Mouse (Mus musculus): ENCODE data around the gene Tspyl2. TPM values are rescaled to one million over a fixed set of nuclear protein-coding genes. Genes with fewer than 3 reads are reported as not detected.
A peak's percentile ranks its signal among the peaks of the same experiment; 100 is the strongest.
"Not testable (repeated sequence)": the region's sequence is repeated elsewhere in the genome, so short reads cannot be mapped to it uniquely, and the experiment has no call there.

The Tspyl2 gene
- polyA plus RNA-seq, 1 experiment from 2014 or later: 31.1 TPM

GRCm38 (mm10) chrX:152336546-152337332 is 5.5 kb downstream of the Tspyl2 start:
- Histone ChIP-seq H3K9ac (replicated peaks; ENCODE audit: low read length) (peak overlapping the region; percentile 68), H3K4me1 (ENCODE audit: insufficient read depth, low read length) (peaks cover 7% of the 10 kb centered on the region; the same call in 1 of the 2 replicates), H3K27me3 (ENCODE audit: insufficient read depth, low read length) (peaks cover 38% of the 10 kb centered on the region; the same call in 1 of the 2 replicates), H3K9me3 (ENCODE audit: low read length) (no peaks in the 10 kb centered on the region), H3K27ac (ENCODE audit: low read length) (peak overlapping the region; percentile 96), H3K36me3 (ENCODE audit: insufficient read depth, low read length) (peaks cover 20% of the 10 kb centered on the region), H3K4me3 (ENCODE audit: low read length) (peak overlapping the region; percentile 30), H3K4me2 (replicated peaks; ENCODE audit: low read depth, low read length) (peak overlapping the region; percentile 50)
- 24% methylated on average over 32 of the region's 33 CpGs for WGBS
- ATAC-seq (ENCODE audit: low FRiP score, low TSS enrichment): peak; percentile 99

GRCm38 (mm10) chrX:152336123-152336522 is 6.1 kb downstream of the Tspyl2 start:
- Histone ChIP-seq H3K36me3 (ENCODE audit: insufficient read depth, low read length) (peaks cover 20% of the 10 kb centered on the region), H3K27ac (ENCODE audit: low read length) (peak overlapping the region; percentile 96; the same call in 1 of the 2 replicates), H3K9ac (replicated peaks; ENCODE audit: low read length) (peak overlapping the region; percentile 22; the same call in 1 of the 2 replicates), H3K27me3 (ENCODE audit: insufficient read depth, low read length) (peaks cover 33% of the 10 kb centered on the region; the same call in 1 of the 2 replicates), H3K4me3 (ENCODE audit: low read length) (peak overlapping the region; percentile 30), H3K4me2 (replicated peaks; ENCODE audit: low read depth, low read length) (peak overlapping the region; percentile 50)
- H3K9me3 ChIP-seq (ENCODE audit: low read length); H3K4me1 ChIP-seq (ENCODE audit: insufficient read depth, low read length); ATAC-seq (ENCODE audit: low FRiP score, low TSS enrichment): not testable (repeated sequence)
- WGBS: 52% methylated on average over 4 of the region's 4 CpGs

- not testable (repeated sequence) for H3K36me3 ChIP-seq (ENCODE audit: insufficient read depth, low read length); H3K4me3 ChIP-seq (ENCODE audit: low read length); H3K9ac ChIP-seq (replicated peaks; ENCODE audit: low read length); H3K4me1 ChIP-seq (ENCODE audit: insufficient read depth, low read length); ATAC-seq (ENCODE audit: low FRiP score, low TSS enrichment); H3K4me2 ChIP-seq (replicated peaks; ENCODE audit: low read depth, low read length); H3K27ac ChIP-seq (ENCODE audit: low read length); H3K9me3 ChIP-seq (ENCODE audit: low read length)
- peaks cover 23% of the 10 kb centered on the region for H3K27me3 ChIP-seq (ENCODE audit: insufficient read depth, low read length)
These were observed 12.8 kb downstream of the Tspyl2 start for GRCm38 (mm10) chrX:152329400-152329799.

- 0 out of 2 replicates have a peak, but pooled peaks have one; percentile 10 for ATAC-seq (ENCODE audit: low FRiP score, low TSS enrichment)
- H3K27me3 ChIP-seq (ENCODE audit: insufficient read depth, low read length): peaks cover 17% of the 10 kb centered on the region
These were observed 14.6 kb downstream of the Tspyl2 start for GRCm38 (mm10) chrX:152327689-152328052.

GRCm38 (mm10) chrX:152326996-152327688 is 15.1 kb downstream of the Tspyl2 start, which contains the start of gene Kantr:
Kantr (minus strand) TSS chrX:152327495.
- ATAC-seq (ENCODE audit: low FRiP score, low TSS enrichment): peak; percentile 99
- Histone ChIP-seq H3K4me3 (ENCODE audit: low read length) (peak within 1 kb of the TSS; percentile 63), H3K36me3 (ENCODE audit: insufficient read depth, low read length) (no peaks in the 10 kb centered on the region), H3K9me3 (ENCODE audit: low read length) (no peaks in the 10 kb centered on the region), H3K27me3 (ENCODE audit: insufficient read depth, low read length) (peaks cover 17% of the 10 kb centered on the region), H3K4me1 (ENCODE audit: insufficient read depth, low read length) (peaks cover 6% of the 10 kb centered on the region; the same call in 1 of the 2 replicates), H3K4me2 (replicated peaks; ENCODE audit: low read depth, low read length) (peak within 1 kb of the TSS; percentile 60), H3K27ac (ENCODE audit: low read length) (peak within 1 kb of the TSS; percentile 53), H3K9ac (replicated peaks; ENCODE audit: low read length) (peak within 1 kb of the TSS; percentile 73)
- WGBS: 18% methylated on average over 29 of the region's 29 CpGs

More at GRCm38 (mm10) chrX:152327689-152328052, 14.6 kb downstream of the Tspyl2 start:
- WGBS: 25% methylated on average over 8 of the region's 8 CpGs
- Histone ChIP-seq H3K36me3 (ENCODE audit: insufficient read depth, low read length) (no peaks in the 10 kb centered on the region), H3K9ac (replicated peaks; ENCODE audit: low read length) (peak overlapping the region; percentile 73), H3K4me3 (ENCODE audit: low read length) (peak overlapping the region; percentile 63), H3K4me2 (replicated peaks; ENCODE audit: low read depth, low read length) (peak overlapping the region; percentile 60), H3K9me3 (ENCODE audit: low read length) (no peaks in the 10 kb centered on the region), H3K4me1 (ENCODE audit: insufficient read depth, low read length) (peaks cover 6% of the 10 kb centered on the region; the same call in 1 of the 2 replicates), H3K27ac (ENCODE audit: low read length) (peak overlapping the region; percentile 53; the same call in 1 of the 2 replicates)

GRCm38 (mm10) chrX:152323584-152323983 is 18.6 kb downstream of the Tspyl2 start:
- 92% methylated on average over 1 of the region's 1 CpGs for WGBS
- Histone ChIP-seq H3K9ac (replicated peaks; ENCODE audit: low read length) (no peak overlapping the region), H3K4me3 (ENCODE audit: low read length) (no peak overlapping the region), H3K36me3 (ENCODE audit: insufficient read depth, low read length) (no peaks in the 10 kb centered on the region), H3K27ac (ENCODE audit: low read length) (no peak overlapping the region), H3K27me3 (ENCODE audit: insufficient read depth, low read length) (peaks cover 20% of the 10 kb centered on the region), H3K4me1 (ENCODE audit: insufficient read depth, low read length) (peaks cover 6% of the 10 kb centered on the region; the same call in 1 of the 2 replicates), H3K9me3 (ENCODE audit: low read length) (no peaks in the 10 kb centered on the region), H3K4me2 (replicated peaks; ENCODE audit: low read depth, low read length) (no peak overlapping the region)
- ATAC-seq (ENCODE audit: low FRiP score, low TSS enrichment): no peak

- no peak for ATAC-seq (ENCODE audit: low FRiP score, low TSS enrichment)
- peaks cover 16% of the 10 kb centered on the region for H3K27me3 ChIP-seq (ENCODE audit: insufficient read depth, low read length)
- no peak overlapping the region for H3K4me2 ChIP-seq (replicated peaks; ENCODE audit: low read depth, low read length)
- H3K27ac ChIP-seq (ENCODE audit: low read length): no peak overlapping the region
- no peak overlapping the region for H3K4me3 ChIP-seq (ENCODE audit: low read length)
- no peaks in the 10 kb centered on the region for H3K9me3 ChIP-seq (ENCODE audit: low read length)
- no peaks in the 10 kb centered on the region for H3K36me3 ChIP-seq (ENCODE audit: insufficient read depth, low read length)
- H3K9ac ChIP-seq (replicated peaks; ENCODE audit: low read length): no peak overlapping the region
- peaks cover 6% of the 10 kb centered on the region; the same call in 1 of the 2 replicates for H3K4me1 ChIP-seq (ENCODE audit: insufficient read depth, low read length)
- WGBS: 40% methylated on average over 2 of the region's 2 CpGs
These were observed 19.4 kb downstream of the Tspyl2 start for GRCm38 (mm10) chrX:152322776-152323175.

GRCm38 (mm10) chrX:152320535-152320934 is 21.7 kb downstream of the Tspyl2 start:
- no peak overlapping the region for H3K4me3 ChIP-seq (ENCODE audit: low read length)
- ATAC-seq (ENCODE audit: low FRiP score, low TSS enrichment): no peak
- WGBS: 81% methylated on average over 4 of the region's 4 CpGs
- no peaks in the 10 kb centered on the region for H3K9me3 ChIP-seq (ENCODE audit: low read length)
- no peaks in the 10 kb centered on the region for H3K36me3 ChIP-seq (ENCODE audit: insufficient read depth, low read length)
- H3K27me3 ChIP-seq (ENCODE audit: insufficient read depth, low read length): peaks cover 3% of the 10 kb centered on the region; the same call in 1 of the 2 replicates
- H3K9ac ChIP-seq (replicated peaks; ENCODE audit: low read length): no peak overlapping the region
- no peak overlapping the region for H3K27ac ChIP-seq (ENCODE audit: low read length)
- no peaks in the 10 kb centered on the region for H3K4me1 ChIP-seq (ENCODE audit: insufficient read depth, low read length)
- H3K4me2 ChIP-seq (replicated peaks; ENCODE audit: low read depth, low read length): no peak overlapping the region

- no peak overlapping the region for H3K4me2 ChIP-seq (replicated peaks; ENCODE audit: low read depth, low read length)
- no peaks in the 10 kb centered on the region for H3K36me3 ChIP-seq (ENCODE audit: insufficient read depth, low read length)
- no peaks in the 10 kb centered on the region for H3K9me3 ChIP-seq (ENCODE audit: low read length)
- WGBS: 58% methylated on average over 2 of the region's 2 CpGs
- no peak overlapping the region for H3K4me3 ChIP-seq (ENCODE audit: low read length)
- H3K9ac ChIP-seq (replicated peaks; ENCODE audit: low read length): no peak overlapping the region
- no peak for ATAC-seq (ENCODE audit: low FRiP score, low TSS enrichment)
- H3K27me3 ChIP-seq (ENCODE audit: insufficient read depth, low read length): no peaks in the 10 kb centered on the region; the same call in 1 of the 2 replicates
- H3K4me1 ChIP-seq (ENCODE audit: insufficient read depth, low read length): no peaks in the 10 kb centered on the region
- H3K27ac ChIP-seq (ENCODE audit: low read length): no peak overlapping the region
These were observed 34.3 kb downstream of the Tspyl2 start for GRCm38 (mm10) chrX:152307942-152308341.

All from kidney, embryonic 16.5 days (tissue).